Mouse (Mus musculus) T-helper 2 cell (primary cell): ENCODE measurements at regions not wholly inside any gene's neighbourhood (a gene's known extent, or its start where the extent isn't known, plus 50 kb on each side); places are given as distances from the start of the nearest gene placed in this dataset.

ENCODE experiments used
- in situ Hi-C: fragments of 300-600 bp; cut with MboI, MseI; formaldehyde crosslinking; loops from one replicate; pipeline ENCODE4 v1.15.1; 2025; ENCODE audit warnings: high pct_unique_total_duplicates

DNA sequence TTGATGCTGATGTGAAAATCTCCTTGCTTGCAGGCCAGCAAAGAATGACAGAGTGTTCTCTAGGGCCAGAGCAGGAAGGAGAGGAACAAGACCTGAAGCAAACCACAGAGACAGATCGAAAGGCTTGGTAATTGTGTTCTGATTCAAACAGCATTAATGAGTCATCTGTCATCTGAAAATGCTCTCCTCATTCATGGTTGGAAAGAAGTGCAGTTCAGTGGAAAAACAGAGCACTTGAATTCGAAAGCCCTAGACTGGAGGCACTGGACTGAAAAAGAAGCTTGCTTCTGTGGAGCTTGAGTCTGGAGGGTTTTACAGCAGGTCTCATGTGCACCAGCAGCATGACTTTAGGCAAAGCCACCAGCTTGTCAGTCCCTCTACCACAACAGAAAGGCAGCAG lies 374.3 kb upstream of the B430305J03Rik start:
- in situ Hi-C loops: no loop called here

DNA sequence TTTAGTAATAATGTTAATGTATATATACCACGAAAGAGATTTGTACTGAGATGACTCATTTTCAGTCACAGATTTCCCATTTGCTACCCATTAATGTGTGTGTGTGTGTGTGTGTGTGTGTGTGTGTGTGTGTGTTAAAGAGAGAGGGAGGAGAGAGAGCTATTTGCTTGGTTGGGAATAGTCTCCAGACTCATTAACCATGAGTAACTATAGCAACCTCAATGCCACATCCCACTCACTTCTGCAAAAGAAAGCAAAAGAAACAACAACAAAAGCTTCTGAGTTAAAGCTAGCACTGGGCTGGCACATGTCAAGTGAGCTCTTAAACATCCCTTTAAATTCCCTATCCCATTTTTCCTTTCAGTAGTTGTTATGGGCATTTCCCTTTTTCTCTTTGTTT lies 372.8 kb upstream of the B430305J03Rik start:
- in situ Hi-C loops: loop anchor here (10.0 kb wide), 1 partner anchor 74 kb away; no protein-coding TSS in a partner anchor

DNA sequence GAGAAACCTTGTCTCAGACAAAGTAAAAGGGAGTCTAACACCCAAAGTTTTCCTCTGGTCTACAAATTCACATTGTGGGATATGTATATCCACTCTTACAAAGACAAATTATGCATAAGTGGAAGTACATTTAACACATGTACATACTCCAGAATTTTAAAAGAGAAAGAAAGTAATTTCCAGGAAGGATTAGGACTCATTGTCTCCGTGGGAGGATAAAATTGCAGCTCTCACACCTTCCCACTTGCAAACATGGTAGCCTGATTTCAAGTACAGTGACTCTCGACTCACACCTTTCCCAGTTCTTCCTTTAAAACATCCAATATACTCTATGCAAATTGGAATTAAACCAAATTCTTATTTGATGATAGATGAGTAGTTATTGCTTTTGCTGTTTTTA lies 351.0 kb upstream of the B430305J03Rik start:
- in situ Hi-C loops: no loop called here

DNA sequence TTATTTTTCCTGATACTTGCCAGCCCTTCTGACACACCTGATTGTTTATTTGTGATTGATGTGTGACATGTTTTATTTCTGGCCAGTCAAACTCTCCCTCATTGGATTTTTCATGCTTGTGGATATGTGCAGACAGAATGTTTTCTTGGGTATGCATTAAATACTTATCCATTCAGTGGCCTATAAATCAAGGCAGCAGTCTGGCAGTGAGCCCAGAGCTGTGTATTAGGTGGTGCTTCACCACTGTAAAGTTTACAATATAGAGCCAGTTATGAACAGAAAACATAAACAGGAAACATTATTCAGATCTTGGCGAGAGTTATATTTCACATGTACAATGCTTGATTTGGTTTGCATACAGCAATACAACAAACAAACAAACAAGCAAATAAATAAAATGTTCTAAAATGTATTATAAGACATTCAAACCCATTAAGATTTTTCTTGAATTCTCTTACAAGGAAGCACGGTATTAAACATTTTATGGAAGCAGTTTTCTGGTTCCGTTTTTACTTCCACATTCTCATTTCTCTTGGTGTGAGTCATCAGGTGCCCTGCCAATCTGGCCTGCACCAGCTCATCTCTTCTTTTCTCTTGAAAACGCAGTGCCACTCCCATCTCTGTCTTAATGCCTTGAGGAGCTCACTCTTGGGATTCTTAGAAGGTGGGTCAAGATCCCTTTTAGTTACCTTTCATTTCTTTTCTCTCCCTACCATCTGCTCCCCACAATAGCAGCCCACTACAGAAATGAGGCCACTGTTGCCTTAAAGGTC lies 322.4 kb upstream of the B430305J03Rik start:
- in situ Hi-C loops: no loop called here

DNA sequence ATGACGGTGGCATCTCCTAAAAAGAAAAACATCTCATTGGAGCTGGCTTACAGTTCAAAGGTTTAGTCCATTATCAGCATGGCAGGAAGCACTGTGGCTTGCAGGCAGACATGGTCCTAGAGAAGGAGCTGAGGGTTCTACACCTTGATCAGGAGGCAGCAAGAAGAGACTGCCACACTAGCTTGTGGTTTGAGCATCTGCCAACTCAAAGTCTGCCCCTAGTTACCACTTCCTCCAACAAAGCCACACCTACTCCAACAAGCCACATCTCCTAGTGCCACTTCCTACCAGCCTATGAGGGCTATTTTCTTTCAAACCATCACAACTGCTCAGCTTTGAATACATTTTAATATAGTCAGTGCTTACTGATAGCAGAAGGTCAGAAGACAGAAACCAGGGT lies 305.1 kb upstream of the B430305J03Rik start:
- in situ Hi-C loops: no loop called here

DNA sequence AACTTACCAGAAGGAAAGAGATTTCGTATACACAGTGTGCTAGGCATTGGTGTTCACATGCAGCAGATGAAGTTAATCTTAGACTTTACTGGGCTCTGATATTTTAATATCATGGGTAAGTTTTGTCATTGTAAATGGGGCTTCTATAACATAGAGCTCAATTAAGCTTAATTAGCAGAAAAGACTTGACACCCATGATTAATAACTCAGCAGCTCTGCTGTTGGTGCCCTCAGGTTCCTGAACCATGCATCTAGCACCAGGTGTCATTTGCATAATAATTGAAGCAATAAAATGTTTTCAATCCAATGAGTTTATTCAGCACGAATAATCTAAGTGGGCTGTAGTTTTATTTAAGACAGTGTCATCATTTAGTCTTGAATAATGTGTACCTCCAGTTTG lies 290.4 kb upstream of the B430305J03Rik start:
- in situ Hi-C loops: no loop called here

DNA sequence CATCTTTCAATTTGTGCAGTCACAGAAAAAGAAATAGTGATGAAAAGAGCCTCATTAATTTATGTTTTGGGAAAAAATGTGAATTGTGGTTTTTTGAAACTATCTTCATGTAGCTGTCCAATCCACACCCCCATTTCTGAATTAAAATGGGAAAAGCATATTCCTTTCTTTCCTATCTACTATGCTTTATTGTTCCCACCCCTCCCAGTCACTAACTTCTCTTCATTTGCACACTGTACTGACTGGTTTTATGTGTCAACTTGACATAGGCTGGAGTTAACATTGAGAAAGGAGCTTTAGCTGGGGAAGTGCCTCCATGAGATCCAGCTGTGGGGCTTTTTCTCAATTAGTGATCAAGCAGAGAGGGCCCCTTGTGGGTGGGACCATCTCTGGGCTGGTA lies 262.8 kb upstream of the B430305J03Rik start:
- in situ Hi-C loops: no loop called here

DNA sequence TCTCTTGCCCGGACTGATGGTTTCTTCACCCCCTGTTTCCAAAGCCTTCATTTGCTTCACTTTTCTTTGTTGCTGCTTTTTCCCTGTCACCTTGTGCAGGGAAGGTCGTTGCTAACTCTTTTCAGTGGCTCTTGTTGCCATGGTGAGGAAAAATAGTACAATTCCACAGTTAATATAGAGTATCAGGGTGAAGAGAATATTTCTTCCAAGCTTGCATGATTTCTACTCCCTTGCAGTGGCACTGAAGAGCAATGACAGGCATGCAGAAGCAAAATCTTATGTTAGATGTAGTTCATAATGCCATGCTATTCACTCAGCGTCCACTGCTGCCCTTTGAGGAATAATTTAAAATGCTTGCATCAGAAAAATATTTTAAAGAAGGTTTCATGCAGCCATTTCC lies 262.3 kb upstream of the B430305J03Rik start:
- in situ Hi-C loops: no loop called here

DNA sequence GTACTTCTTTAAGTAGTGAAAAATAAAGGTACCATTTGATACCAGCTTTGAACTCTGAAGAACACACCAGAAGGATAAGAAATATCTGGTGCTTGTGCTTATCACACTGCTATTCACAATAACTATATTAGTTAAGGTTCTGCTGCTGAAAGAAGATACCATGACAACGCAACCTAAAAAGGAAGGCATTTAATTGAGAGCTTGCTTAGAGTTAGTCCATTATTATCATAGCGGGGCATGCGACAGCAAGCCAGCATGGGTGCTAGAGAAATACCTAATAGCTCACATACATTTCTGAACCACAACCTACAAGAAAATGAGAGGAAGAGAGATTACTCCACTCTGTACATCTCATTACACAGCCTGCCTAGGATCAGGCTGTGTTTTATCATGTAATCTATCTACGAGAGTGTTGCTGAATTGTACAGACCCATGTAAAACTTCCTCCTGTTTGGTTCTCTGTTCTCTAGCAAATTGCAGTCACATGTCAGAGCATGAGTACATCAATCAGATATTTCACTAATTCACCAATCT lies 258.3 kb upstream of the B430305J03Rik start:
- in situ Hi-C loops: no loop called here

DNA sequence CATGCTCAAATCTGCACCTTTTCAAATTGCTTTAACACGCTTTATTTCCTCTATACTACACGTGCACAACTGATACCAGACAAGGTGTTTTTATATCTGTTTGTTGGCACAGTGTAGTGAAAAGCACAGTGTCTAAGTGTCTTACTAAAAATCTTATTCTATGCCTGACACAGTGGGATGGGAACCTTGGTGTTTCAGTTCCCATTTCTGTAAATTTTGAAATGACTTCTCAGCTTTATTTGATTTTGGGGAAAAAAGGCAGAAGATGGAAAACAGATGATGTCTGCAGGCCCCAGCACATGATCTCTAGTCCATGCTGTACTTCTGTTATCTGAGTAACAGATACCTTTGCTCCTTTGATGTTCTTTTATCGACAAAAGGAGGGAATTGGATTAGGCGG lies 239.7 kb upstream of the B430305J03Rik start:
- in situ Hi-C loops: no loop called here

DNA sequence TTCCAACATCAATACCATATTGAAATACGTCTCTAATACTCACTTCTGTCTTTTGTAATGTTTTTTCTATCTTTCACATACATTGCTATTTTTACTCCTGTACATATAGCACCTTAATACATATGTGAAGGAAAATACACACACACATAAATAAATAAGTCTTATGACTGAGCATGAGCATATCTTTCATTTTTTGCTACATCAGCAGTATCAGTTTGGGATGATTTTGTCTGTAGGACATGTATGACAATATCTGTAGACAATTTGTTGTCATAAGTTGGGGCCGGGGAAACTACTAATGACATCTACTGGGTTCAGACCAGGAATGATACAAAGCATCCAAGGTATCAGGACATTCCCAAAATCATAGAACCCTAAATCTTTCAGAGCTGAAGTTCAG lies 237.1 kb upstream of the B430305J03Rik start:
- in situ Hi-C loops: no loop called here

DNA sequence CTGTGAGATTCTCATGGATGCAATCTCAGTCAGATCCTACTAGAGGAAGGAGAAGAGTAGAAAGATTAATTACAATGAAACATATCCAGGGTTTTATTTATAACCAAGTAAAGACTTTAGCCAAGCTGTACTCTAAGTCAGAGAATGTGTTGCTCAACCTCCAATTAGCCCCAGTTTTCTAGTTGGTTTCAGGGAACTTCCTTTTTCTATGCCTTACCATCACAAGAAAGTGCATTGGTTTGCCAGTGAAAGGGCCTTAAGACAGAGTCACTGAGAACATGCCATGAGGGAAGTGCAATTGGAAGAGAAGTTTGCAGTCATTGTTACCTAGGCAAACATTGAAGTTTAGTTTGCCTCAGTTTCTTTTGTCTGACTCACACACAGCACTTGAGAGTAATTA lies 229.8 kb upstream of the B430305J03Rik start:
- in situ Hi-C loops: no loop called here

DNA sequence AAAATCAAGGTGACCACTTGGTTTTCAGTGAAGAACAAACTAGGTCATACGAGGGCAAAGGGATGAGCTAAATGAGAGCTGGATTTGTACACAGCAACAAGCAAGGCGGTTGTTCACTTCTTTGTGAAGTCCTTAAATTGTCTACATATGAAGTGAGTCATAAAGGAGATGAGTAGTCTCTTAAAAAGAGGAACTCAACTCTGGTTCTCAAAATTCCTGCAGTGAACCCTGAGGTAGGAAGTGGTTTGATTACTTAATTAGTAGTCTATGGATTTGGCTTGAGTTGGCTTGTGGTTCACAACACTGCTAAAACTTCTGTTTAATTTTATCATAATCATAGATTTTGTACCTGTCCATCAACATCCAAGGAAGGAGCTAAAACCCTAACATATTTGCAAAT lies 226.6 kb upstream of the B430305J03Rik start:
- in situ Hi-C loops: no loop called here

DNA sequence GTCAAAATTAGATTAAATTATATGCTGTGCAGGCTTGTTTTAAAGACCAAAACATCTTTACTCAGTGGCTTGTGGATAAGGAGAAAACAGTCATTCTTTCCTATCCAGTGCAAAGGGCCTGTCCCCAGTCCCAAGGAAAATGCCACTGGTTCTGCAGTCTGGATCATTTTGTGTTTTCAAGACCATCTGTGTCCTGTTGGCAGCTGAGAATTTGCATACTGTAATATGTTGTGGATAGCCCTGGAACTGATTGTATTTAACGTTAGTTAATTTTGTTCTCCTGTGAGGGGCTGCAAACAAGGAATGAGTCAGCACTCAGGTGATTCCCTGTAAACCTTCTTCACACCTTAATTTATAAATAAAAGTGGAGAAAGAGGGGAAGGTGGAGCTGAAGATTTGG lies 217.9 kb upstream of the B430305J03Rik start:
- in situ Hi-C loops: no loop called here

DNA sequence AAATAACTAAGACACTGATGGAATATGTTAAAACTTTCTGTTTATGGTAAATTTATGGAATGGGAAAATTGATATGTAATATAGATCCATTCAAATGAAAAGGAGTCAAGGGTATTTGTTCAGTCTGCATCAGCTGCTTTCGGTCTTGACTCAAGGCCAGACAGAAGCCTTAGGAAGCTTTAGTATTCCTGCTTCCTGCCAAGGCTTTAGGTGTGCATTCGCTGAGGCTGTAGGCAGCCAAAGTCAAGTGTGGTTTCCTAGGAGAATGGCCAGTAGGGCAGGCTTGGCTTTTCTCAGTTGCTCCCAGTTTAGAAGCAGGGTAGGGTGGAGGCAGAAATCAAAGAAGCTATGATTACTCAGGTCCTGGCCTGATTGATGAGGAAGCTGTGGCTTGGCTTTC lies 217.2 kb upstream of the B430305J03Rik start:
- in situ Hi-C loops: no loop called here

DNA sequence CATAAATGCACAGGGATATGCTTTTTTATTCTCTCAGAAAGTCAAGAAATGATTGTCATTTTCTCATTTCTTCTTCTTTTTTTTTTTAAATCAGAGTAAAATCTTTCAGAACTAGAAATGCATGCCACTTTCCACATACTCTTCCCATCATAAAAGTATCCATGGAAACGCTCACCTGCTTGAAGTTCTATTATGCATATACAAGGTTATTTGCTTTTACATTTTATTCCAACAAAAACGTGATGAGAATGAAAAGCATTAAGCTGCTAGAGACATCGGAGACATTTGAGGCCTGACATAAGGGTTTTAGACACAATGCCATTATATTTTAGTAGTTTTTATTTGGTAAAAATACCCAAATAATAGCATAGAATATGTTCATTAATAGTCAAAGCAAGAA lies 214.5 kb upstream of the B430305J03Rik start:
- in situ Hi-C loops: no loop called here

DNA sequence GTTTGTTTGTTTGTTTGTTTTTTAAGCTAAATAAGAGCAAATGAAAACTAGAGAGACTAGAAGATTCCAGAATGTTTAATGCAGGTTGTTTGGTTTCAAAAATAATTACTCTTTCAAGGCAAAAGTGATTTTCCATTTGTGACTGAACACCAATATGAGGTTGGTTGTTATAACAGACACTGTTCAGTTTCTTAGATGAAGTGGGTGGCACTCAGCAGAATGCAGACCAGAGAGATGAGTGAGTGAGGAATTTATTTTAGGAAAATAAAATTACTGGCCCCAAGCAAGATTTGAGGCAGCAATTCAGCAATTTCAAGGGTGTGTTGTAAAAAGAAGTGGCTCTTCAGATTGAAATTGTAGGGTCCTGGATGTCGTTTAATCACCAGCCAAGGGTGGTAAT lies 171.4 kb upstream of the B430305J03Rik start:
- in situ Hi-C loops: no loop called here

DNA sequence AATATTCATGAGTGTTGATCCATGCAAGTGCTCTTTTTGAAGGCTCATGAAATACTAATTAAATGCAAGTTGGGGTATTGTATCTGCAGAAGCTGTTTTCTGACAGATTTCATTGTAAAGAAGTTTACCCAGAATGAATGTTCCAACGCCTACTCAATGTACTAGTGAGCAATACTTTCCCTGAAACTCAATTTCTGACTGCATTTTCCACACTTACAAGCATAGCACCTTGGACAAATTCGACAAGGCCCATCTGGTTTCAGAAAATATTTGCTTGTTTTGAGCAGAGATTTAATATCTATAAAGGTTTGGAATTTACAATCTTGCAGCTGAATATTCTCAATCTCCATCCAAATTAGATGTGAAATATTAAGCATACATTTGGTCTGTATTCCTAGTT lies 170.0 kb upstream of the B430305J03Rik start:
- in situ Hi-C loops: no loop called here

DNA sequence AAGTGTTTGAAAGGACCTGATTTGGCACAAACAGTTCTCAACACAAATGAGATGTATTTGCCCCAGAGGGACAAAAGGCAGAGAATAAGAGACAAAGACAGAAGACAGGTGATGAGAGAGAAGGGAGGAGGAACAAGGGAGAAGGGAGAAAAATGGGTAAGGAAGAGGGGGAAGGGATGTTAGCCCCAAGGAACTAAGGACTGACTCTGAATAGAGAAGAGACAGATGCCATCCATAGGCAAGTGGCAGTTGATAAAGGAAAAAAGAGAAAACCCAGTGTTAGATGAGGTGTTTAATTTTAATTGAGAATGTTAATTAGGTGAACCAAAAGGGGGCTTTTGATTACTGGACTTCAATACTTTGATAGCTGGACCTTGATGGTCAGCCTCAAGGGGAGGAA lies 137.4 kb upstream of the B430305J03Rik start:
- in situ Hi-C loops: no loop called here

DNA sequence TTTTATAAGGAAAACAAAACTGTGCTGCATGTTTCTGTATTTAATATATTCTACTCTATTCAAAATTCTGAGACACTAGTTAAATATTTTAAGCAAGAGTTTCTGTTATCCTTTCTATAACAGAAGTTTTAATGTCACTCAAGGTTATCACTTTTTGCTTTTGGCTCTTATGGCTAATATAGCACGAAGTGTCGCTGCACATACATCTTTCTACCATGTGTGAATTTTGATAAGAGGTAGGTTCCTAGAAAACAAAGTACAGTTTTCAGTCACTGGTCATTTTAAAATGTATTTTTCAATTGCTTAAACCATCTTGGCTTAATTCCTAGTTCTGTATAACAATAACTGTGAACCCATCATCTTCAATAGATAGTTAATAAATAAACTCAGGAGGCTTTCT lies 129.1 kb upstream of the B430305J03Rik start:
- in situ Hi-C loops: no loop called here

DNA sequence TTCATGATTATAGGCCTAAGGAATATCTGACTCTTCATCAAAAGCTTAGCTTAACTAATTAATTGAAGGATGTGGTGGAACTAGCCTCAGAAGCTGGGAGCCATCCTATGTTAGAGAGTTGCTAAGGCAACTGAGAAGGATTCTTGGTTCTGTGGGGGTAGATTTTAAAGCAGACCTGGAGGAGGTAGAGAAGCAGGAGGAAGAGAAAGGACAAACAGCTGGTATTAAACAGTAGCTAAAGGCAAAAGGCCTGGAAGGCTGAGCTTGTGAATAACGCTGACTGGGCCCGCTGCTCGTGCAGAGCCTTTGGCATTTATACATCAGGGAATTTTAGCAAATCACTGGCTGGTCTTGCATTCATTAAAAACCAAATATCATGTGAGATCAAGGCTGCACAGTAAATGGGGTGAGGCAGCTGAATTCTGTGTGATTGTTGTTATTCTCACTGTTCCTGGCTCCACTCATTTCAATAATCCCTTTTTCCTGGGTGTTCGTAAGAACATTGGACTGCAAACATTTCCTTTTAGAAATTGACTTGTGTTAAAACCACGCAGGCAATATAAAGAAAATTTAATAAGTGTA lies 121.1 kb upstream of the B430305J03Rik start:
- in situ Hi-C loops: no loop called here

DNA sequence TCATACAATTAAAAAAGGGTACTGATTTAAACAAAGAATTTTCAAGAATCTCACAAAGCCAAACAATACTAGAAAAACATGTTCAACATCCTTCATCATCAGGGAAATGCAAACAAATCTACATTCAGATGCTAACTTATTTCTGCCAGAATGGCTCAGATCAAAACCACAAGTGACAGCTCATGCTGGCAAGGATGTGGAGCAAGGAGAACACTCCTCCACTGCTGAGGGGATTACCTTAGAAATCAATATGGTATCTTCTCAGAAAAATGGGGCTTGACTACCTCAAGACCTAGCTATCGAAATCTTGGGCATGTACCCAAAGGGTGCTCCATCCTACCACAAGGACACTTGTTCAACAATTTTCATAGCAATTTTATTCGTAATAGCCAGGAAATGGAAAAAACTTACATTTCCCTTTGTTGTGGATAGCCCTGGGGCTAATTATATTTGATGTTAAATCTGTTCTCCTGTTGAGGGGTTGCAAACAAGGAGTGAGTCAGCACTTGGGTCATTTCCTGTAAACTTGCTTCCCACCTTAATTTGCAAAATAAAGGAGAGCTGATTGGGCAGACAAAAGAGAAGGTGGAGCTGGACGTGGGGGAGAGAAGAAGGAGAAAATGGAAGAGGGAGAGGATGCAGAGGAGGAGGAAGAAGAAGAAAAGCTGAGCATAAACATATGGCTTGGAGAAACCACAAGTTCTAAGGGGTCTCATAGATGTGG lies 113.3 kb upstream of the B430305J03Rik start:
- in situ Hi-C loops: no loop called here

DNA sequence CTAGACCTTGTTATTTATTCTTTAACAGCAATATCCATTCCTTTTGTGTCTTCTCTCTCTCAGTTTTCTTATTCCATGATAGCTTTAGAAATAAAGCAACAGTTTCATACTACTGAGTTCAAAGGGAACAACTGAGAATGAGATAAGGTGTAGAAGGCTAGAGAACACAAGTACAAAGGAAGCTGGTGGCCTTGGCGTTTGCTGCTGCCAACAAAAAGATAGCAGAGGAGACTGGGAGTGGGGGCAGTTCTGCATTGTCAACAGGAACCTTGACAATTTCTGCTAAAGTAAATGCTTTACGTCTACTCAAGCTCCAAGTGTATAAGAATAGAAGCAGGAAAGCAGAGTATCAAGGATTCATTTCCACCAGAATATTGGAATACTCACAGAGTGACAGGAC lies 109.3 kb upstream of the B430305J03Rik start:
- in situ Hi-C loops: no loop called here
